Mouse (Mus musculus) embryonic facial prominence, embryonic 13.5 days (tissue): Measurements from ENCODE around the gene Prune1. TPM values are rescaled to one million over a fixed set of nuclear protein-coding genes. Genes with fewer than 3 reads are reported as not detected.

Experiments used
- ATAC-seq: fragments of 200-750 bp; cut with Nextera tagmentation; 2 replicates; pipeline ENCODE4 v1.8.0; 2017; ENCODE audit warnings: low read depth; ENCODE audit not compliant: insufficient number of reproducible peaks, insufficient read depth, low FRiP score, low TSS enrichment
- H3K27ac ChIP-seq: fragments of 300-500 bp; sonication (generic); 2 replicates; pipeline ENCODE4 v1.5.1; 2015; ENCODE audit warnings: moderate library complexity, mild to moderate bottlenecking, inconsistent platforms
- H3K27me3 ChIP-seq: fragments of 300-500 bp; sonication (generic); 2 replicates; pipeline ENCODE4 v1.6.1; 2015; ENCODE audit warnings: mild to moderate bottlenecking, inconsistent platforms
- H3K36me3 ChIP-seq: fragments of 300-500 bp; sonication (generic); 2 replicates; pipeline ENCODE4 v1.6.1; 2015; ENCODE audit warnings: mild to moderate bottlenecking, inconsistent platforms
- H3K4me1 ChIP-seq: fragments of 300-500 bp; sonication (generic); 2 replicates; pipeline ENCODE4 v1.6.1; 2015; ENCODE audit warnings: inconsistent platforms
- H3K4me2 ChIP-seq: fragments of 300-500 bp; sonication (generic); 2 replicates; pipeline ENCODE4 v1.6.1; 2015; ENCODE audit warnings: moderate library complexity, mild to moderate bottlenecking, inconsistent platforms
- H3K4me3 ChIP-seq: fragments of 300-500 bp; sonication (generic); 2 replicates; pipeline ENCODE4 v1.5.1; 2015; ENCODE audit warnings: mild to moderate bottlenecking, inconsistent platforms
- H3K9ac ChIP-seq: fragments of 300-500 bp; sonication (generic); 2 replicates; pipeline ENCODE4 v1.6.1; 2015; ENCODE audit warnings: mild to moderate bottlenecking, inconsistent platforms
- H3K9me3 ChIP-seq: fragments of 300-500 bp; sonication (generic); 2 replicates; pipeline ENCODE4 v1.6.1; 2016; ENCODE audit warnings: inconsistent platforms
- WGBS: fragments of 180-500 bp; shearing (Covaris S2); methylation state at CpG from one replicate; pipeline ENCODE4 v1.1.7; 2015; ENCODE audit warnings: mixed read lengths; 5-methylcytosine and 5-hydroxymethylcytosine counted together
- polyA plus RNA-seq: library from polyadenylated mRNA; unstranded; fragments of >200 nt; fragmentation: Nextera tagmentation; extraction: Ambion mirVana; gene quantifications from 2 replicates; pipeline ENCODE4 v1.2.1, GENCODE M21; 2015

Gene Prune1
- polyA plus RNA-seq, 1 experiment from 2014 or later, result 23.5 TPM

DNA sequence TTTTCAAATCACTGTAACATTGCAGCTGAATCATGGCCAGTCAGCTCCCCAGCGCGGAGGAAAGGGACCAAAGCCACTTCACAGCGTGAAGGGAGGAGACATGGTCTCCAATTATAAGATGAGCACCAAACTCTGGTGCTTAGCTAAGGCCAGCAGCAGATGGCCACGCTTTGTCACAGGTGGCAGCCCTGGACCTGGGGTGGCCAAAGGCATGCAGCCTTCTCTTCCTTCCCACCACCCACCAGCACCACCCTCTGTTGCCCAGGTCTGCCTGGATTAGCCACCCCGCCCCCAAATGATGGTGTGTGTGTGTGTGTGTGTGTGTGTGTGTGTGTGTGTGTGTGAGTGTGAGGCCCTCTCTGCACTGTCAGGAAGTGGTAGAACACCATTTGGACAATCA, 8.4 kb downstream of the Prune1 start:
- Histone ChIP-seq H3K4me3 (no peak overlapping the region), H3K4me1 (no peaks in the 10 kb centered on the region), H3K9ac (no peak overlapping the region), H3K27me3 (no peaks in the 10 kb centered on the region), H3K27ac (no peak overlapping the region), H3K36me3 (peaks cover 11% of the 10 kb centered on the region), H3K4me2 (no peak overlapping the region), H3K9me3 (no peaks in the 10 kb centered on the region)
- no peak for ATAC-seq
- 91% methylated on average over 5 of the region's 5 CpGs for WGBS

DNA sequence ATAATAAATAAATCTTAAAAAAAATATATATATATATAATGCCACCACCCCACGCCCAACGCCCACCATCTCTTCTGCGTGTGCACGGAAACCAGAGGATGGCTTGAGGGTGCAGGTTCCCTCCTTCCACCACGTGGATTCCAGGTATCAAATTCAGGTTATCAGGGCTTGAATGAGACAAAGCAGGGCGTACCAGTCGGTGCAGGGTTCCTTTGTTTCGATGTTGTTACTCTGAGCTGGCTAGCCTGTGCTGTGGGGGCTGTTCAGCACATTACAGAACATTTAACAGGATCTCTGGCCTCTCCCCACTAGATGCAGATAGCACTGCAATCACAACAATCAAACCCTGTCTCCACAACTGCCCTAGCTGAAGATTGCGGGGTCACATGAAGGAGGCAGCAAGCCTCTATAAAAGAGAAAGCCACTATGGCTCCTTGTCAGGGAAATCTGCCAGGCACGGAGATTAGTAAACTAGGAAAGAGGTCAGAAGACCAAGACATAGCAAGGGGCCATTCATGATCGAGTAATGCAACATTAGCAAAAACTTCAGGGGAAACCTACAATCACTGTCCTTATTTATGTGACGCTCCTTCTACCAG, 11.0 kb downstream of the Prune1 start:
- Histone ChIP-seq H3K4me2 (no peak overlapping the region), H3K4me3 (no peak overlapping the region), H3K27ac (no peak overlapping the region), H3K36me3 (peaks cover 37% of the 10 kb centered on the region), H3K9ac (no peak overlapping the region), H3K9me3 (no peaks in the 10 kb centered on the region), H3K4me1 (no peaks in the 10 kb centered on the region), H3K27me3 (no peaks in the 10 kb centered on the region)
- ATAC-seq, result no peak
- 82% methylated on average over 12 of the region's 12 CpGs for WGBS

DNA sequence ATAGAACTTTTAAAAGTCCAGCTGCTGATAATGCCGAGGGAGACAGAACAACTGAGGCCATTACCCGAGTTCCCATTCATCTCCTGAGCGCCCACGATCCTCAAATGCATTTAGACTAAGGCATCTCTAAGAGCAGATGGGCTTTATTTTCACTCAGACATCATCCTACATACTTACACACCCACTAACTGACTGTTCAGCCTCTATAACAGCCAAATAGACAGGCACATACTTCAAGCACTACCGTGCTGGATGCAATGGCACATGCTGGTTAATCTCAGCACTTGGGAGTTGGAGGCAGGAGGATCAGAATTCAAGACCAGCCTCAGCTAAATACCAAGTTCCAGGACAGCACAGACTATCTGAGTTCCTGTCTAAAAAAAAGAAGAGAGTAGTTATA, 12.1 kb downstream of the Prune1 start:
- 83% methylated on average over 5 of the region's 5 CpGs for WGBS

DNA sequence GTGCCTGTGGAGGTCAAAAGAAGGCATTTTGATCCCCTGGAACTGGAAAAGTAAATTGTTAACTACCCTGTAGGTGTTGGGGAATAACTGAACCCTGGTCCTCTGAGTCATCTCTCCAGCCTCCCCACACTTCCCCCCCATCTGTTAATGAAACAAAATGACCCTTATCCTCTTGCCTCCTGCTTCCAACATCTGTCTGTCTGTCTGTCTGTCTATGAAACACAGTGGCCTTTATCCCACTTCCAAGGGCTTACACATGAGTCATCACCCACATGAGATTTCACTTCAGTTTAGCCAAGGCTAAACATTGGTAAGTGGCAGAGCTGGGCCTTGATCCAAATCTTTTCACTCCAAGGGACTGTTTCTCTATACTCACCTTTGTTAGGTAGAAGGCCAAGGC, 14.0 kb downstream of the Prune1 start:
- no peaks in the 10 kb centered on the region for H3K9me3 ChIP-seq
- peaks cover 62% of the 10 kb centered on the region for H3K36me3 ChIP-seq

More for the DNA sequence above, 12.1 kb downstream of the Prune1 start:
- Histone ChIP-seq H3K9ac (no peak overlapping the region), H3K9me3 (no peaks in the 10 kb centered on the region), H3K4me3 (no peak overlapping the region), H3K4me2 (no peak overlapping the region), H3K4me1 (no peaks in the 10 kb centered on the region), H3K27ac (no peak overlapping the region), H3K27me3 (no peaks in the 10 kb centered on the region), H3K36me3 (peaks cover 45% of the 10 kb centered on the region)
- ATAC-seq, result no peak

DNA sequence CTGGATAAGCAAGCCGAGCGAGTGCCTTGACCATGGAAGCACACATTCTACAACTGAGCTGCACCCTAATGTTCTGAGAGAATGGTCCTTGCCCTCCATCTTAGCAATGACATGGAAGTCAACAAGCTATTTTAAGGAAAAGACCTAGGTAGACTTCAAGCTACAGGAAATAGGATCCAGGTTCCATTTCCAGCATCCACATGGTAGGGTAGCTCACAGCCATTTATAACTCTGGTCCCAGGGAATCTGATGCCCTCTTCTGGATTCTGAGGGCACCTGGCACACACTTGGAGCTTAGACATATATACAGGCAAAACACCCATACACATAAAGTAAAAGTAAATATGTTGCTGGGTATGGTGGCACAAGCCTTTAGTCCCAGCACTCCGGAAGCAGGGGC, 15.8 kb downstream of the Prune1 start:
- Histone ChIP-seq H3K27me3 (no peaks in the 10 kb centered on the region), H3K4me3 (no peak overlapping the region), H3K4me1 (no peaks in the 10 kb centered on the region), H3K4me2 (no peak overlapping the region), H3K9me3 (no peaks in the 10 kb centered on the region), H3K9ac (no peak overlapping the region), H3K27ac (no peak overlapping the region), H3K36me3 (peaks cover 79% of the 10 kb centered on the region)
- no peak for ATAC-seq
- 93% methylated on average over 3 of the region's 3 CpGs for WGBS

More for the DNA sequence above, 14.0 kb downstream of the Prune1 start:
- H3K27me3 ChIP-seq, result no peaks in the 10 kb centered on the region
- H3K4me3 ChIP-seq, result no peak overlapping the region
- H3K9ac ChIP-seq, result no peak overlapping the region
- H3K27ac ChIP-seq, result no peak overlapping the region
- no peak for ATAC-seq
- no peak overlapping the region for H3K4me2 ChIP-seq
- no peaks in the 10 kb centered on the region for H3K4me1 ChIP-seq

DNA sequence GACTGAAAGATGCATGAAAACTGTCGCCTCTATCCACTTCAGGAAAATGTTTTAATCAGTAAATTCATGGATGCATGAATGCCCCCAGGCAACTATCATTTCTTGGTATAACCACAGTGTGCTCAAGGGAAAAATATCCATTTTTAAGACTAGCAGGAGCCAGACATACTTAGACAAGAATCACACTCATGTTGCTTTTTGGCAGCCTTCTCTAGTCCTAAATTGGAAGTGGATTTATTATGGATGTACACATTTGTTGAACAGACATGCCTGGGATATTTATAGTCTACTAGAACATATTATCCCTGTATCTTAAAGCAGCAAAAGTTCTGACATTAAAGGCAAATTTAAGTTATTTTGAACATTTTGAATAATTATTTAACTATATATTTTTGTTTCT, 17.2 kb downstream of the Prune1 start:
- Histone ChIP-seq H3K4me3 (no peak overlapping the region), H3K27me3 (no peaks in the 10 kb centered on the region), H3K4me1 (no peaks in the 10 kb centered on the region), H3K9ac (no peak overlapping the region), H3K9me3 (no peaks in the 10 kb centered on the region), H3K36me3 (peaks cover 90% of the 10 kb centered on the region), H3K4me2 (no peak overlapping the region), H3K27ac (no peak overlapping the region)
- WGBS, result 69% methylated on average over 1 of the region's 1 CpGs
- no peak for ATAC-seq

DNA sequence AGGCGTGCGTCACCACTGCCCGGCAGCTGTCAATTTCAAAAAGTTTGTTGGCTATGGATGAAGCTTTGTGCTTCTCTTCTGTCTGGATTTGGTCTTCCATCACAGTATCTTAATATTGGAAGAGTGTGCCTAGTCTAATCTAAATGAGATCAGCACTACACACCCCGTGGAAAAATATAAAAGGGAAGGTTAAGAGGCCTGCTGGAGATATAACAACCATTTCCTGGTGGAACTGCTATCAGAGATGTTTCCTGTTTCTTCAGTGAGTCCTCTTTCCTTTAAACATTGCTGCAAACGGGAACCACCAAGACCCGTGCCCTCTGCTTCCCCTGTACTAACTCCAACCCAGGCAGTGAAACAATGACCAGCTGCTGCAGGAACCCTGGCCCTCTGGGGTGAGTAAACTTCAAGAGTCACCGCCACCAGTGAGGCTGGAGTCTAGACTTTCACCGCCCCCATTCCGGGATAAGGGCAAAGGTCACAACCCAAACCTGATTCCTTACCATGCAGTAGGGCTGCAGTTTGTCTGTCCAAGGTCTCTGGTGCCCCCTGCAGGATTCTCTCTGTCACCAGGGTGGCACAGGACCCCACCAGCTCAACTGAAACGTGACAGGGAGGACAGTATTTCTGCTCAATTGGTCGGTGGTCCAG, 18.7 kb downstream of the Prune1 start:
- no peak for ATAC-seq
- Histone ChIP-seq H3K27ac (no peak overlapping the region), H3K9me3 (no peaks in the 10 kb centered on the region)

DNA sequence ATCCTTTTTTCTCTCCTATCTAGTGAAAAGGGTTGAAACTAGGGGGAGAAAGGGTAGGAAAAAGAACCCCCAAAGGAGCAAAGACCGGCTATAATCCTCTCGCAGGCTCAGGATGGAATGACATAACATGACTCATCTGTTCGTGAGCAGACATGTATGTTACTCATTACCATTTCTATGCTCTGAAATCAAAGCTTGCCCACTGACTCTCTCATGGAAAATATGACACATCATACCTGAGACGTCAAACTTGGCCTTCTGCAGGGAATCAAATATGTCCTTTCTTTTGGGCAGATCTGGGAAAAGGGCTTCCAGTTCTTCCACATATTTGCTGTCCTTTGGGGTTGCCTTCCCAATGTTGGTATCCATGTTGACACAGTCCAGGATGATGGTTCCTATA, 19.9 kb downstream of the Prune1 start:
- no peak for ATAC-seq
- no peak overlapping the region for H3K9ac ChIP-seq
- no peak overlapping the region for H3K4me2 ChIP-seq
- no peaks in the 10 kb centered on the region for H3K4me1 ChIP-seq
- no peak overlapping the region for H3K27ac ChIP-seq
- 83% methylated on average over 4 of the region's 4 CpGs for WGBS
- no peaks in the 10 kb centered on the region for H3K27me3 ChIP-seq
- no peak overlapping the region for H3K4me3 ChIP-seq
- H3K9me3 ChIP-seq, result no peaks in the 10 kb centered on the region
- H3K36me3 ChIP-seq, result peaks cover 90% of the 10 kb centered on the region

More for the DNA sequence above, 18.7 kb downstream of the Prune1 start:
- Histone ChIP-seq H3K4me1 (no peaks in the 10 kb centered on the region), H3K4me2 (no peak overlapping the region), H3K9ac (no peak overlapping the region), H3K36me3 (peaks cover 91% of the 10 kb centered on the region), H3K4me3 (no peak overlapping the region), H3K27me3 (no peaks in the 10 kb centered on the region)
- 43% methylated on average over 11 of the region's 11 CpGs for WGBS

DNA sequence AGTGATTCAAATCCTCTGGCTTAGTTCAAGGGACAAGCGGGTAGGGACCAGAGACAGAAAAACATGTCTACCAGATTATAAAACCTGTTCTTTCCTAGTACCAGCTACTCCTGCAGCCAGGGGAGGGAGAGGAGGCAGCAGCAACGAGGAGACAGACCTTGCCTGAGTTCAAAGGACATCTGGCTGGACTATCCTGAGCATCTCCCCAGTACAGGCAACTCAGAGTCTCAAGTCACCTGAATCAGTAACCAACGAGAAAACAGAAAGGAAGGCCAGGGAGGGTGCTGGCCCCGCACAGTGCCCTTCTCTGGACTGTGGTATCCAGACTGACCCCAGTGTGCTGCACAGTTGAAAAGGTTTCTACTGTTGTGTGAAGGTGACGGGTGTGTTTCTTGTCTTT, 24.9 kb downstream of the Prune1 start:
- Histone ChIP-seq H3K4me3 (no peak overlapping the region), H3K36me3 (peaks cover 92% of the 10 kb centered on the region), H3K9ac (no peak overlapping the region), H3K27me3 (no peaks in the 10 kb centered on the region), H3K4me1 (no peaks in the 10 kb centered on the region), H3K9me3 (no peaks in the 10 kb centered on the region), H3K27ac (no peak overlapping the region), H3K4me2 (no peak overlapping the region)
- 88% methylated on average over 5 of the region's 5 CpGs for WGBS
- ATAC-seq, result no peak

DNA sequence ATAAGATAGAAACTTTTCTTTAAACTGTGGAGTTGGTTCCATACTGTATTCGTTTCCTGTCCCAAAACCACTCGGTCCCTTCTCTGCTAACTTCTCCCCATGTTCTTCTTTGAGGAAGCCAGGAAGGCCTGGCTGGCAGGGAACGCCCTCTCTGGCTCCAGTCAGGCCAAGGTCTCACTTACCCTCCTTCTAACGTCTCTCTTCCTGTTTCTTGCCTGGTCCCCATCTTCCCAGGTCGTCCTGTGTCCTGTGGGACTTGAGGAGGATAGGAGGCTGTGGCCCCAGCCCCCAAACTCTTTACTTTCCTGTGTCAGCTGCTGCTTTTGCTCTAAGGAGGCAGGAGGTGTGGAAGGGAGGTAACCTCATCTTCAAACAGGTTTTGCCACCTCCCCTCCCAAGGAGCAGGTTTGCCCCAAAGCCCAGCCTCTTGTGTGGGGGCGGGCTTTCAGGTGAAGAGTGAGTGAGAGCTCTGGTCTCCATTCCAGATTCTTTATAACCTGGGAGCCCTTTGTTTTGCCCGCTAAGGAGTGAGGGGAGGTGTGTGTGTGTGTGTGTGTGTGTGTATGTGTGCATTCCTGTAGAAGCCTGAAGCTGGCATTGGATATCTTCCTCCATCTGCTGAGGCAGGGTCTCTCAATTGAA, 31.0 kb downstream of the Prune1 start, which contains the start of gene Bnipl:
Bnipl (minus strand) TSS at position 411 of the 642 bp plus-strand sequence.
- Histone ChIP-seq H3K4me1 (no peaks in the 10 kb centered on the region; the same call in none of the 2 replicates), H3K9ac (0 out of 2 replicates have a peak within 1 kb of the TSS, but pooled peaks have one; percentile 32), H3K4me2 (peak within 1 kb of the TSS; percentile 42), H3K9me3 (no peaks in the 10 kb centered on the region), H3K4me3 (peak within 1 kb of the TSS; percentile 17), H3K27ac (peak within 1 kb of the TSS; percentile 55), H3K27me3 (no peaks in the 10 kb centered on the region), H3K36me3 (peaks cover 48% of the 10 kb centered on the region)
- ATAC-seq, result peak; percentile 38; the same call in 1 of the 2 replicates
- 42% methylated on average over 7 of the region's 7 CpGs for WGBS

DNA sequence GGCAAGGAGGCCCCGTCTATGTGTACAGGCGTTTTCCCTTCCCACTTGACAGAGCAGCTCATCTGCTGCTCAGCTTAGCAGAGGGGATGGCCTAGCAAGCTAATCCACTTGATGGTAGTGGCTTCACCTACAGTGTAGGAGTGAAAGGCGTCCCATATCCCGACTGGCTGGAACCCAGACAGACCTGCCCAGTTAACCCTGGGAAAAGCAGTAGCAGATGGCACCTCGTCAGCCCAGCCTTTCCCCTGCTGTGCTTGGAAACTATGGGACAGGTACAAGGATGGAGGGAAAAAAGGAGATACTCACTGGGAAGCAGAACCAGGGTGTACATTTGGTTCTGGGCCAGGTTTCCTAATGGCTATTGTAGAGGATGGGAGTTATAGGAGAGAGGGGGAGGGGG, 31.5 kb downstream of the Prune1 start:
- Histone ChIP-seq H3K4me2 (peak overlapping the region; percentile 42), H3K4me3 (0 out of 2 replicates have a peak overlapping the region, but pooled peaks have one; percentile 3), H3K27ac (peak overlapping the region; percentile 55; the same call in 1 of the 2 replicates), H3K27me3 (no peaks in the 10 kb centered on the region), H3K9me3 (no peaks in the 10 kb centered on the region), H3K36me3 (peaks cover 44% of the 10 kb centered on the region), H3K9ac (0 out of 2 replicates have a peak overlapping the region, but pooled peaks have one; percentile 32), H3K4me1 (no peaks in the 10 kb centered on the region; the same call in none of the 2 replicates)
- ATAC-seq, result no peak
- WGBS, result 74% methylated on average over 5 of the region's 5 CpGs
